15 mouse cellular contexts compared by ENCODE assay signal in the genomic region with DNA sequence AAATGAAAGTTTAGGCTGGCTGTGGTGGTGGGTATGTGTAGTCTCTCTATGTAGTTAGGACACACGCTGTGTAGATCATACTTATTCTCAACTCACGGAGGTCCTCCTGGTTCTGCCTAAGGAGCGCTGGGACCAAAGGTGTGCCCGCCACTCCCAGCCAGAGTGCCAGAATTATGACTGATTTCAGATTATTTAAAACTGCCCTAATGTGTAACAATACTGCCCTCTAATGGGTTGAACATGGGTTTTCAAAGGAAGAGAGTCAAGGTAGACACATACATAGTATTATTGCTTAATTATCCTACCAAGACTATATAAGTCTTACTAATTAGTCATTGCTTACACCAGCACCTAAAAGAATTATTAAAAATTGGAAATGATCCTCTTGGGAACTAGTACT. TPM values are rescaled to one million over a fixed set of nuclear protein-coding genes. Genes with fewer than 3 reads are reported as not detected.
DNase-seq lines count a peak whose midpoint lies in the region; ATAC-seq and TF ChIP-seq lines count a peak whose summit lies in the region.
"Had no signal": no experiment of that assay in that cellular context is flagged by ENCODE, and none has a peak within 500 bp of the region (broad histone marks: within the 10 kb centered on the region; RNA-seq: fewer than 3 reads in every experiment).

No protein-coding gene starts in this region.

- ATAC-seq in heart, postnatal 0 days (ENCODE audit: insufficient read depth, low read depth), result no peak
- ATAC-seq in heart, embryonic 12.5 days (ENCODE audit: insufficient number of reproducible peaks, low FRiP score), result no peak
- no peak for ATAC-seq in lung, postnatal 0 days
- ATAC-seq: activated CD4-positive, CD25-positive, alpha-beta regulatory T cell, adult 4 months; intestine, embryonic 15.5 days had no signal

- peak; percentile 51 for TF ChIP-seq CTCF in heart, postnatal 0 days (IDR thresholded peaks at IDR 0.05; ENCODE audit: low read depth)
- peak; percentile 53 for TF ChIP-seq CTCF in lung, postnatal 0 days (IDR thresholded peaks at IDR 0.05)

- H3K9ac ChIP-seq in heart, postnatal 0 days (replicated peaks; ENCODE audit: low read depth, low read length), result no peak overlapping the region
- H3K9ac ChIP-seq in heart, embryonic 12.5 days, result no peak overlapping the region
- H3K9ac ChIP-seq in lung, postnatal 0 days (replicated peaks; ENCODE audit: low read depth), result no peak overlapping the region
- H3K9ac ChIP-seq: intestine, embryonic 15.5 days; limb, embryonic 13.5 days; neural tube, embryonic 15.5 days had no signal

- H3K27me3 ChIP-seq in heart, postnatal 0 days (ENCODE audit: control insufficient read depth, insufficient read depth, low read length), result no peaks in the 10 kb centered on the region
- no peaks in the 10 kb centered on the region for H3K27me3 ChIP-seq in heart, embryonic 12.5 days (replicated peaks)
- no peaks in the 10 kb centered on the region for H3K27me3 ChIP-seq in lung, postnatal 0 days (replicated peaks; ENCODE audit: insufficient read depth, low read length)
- no peaks in the 10 kb centered on the region for H3K27me3 ChIP-seq in splenic B cell, adult 2 months (ENCODE audit: control insufficient read depth, insufficient read depth, low read length, poor library complexity, severe bottlenecking)
- H3K27me3 ChIP-seq: intestine, embryonic 15.5 days; limb, embryonic 13.5 days; neural tube, embryonic 15.5 days had no signal

- H3K4me3 ChIP-seq in heart, postnatal 0 days (ENCODE audit: low read depth, low read length), result no peak overlapping the region
- H3K4me3 ChIP-seq in heart, embryonic 12.5 days, result no peak overlapping the region
- no peak overlapping the region for H3K4me3 ChIP-seq in lung, postnatal 0 days (ENCODE audit: low read depth, low read length)
- H3K4me3 ChIP-seq: intestine, embryonic 15.5 days; limb, embryonic 13.5 days; neural tube, embryonic 15.5 days had no signal

- H3K27ac ChIP-seq in heart, postnatal 0 days (ENCODE audit: low read depth), result no peak overlapping the region
- no peak overlapping the region for H3K27ac ChIP-seq in heart, embryonic 12.5 days (ENCODE audit: poor library complexity, severe bottlenecking)
- no peak overlapping the region for H3K27ac ChIP-seq in lung, postnatal 0 days (ENCODE audit: low read length)
- H3K27ac ChIP-seq: intestine, embryonic 15.5 days; limb, embryonic 13.5 days; neural tube, embryonic 15.5 days had no signal

- no peak for DNase-seq in heart, postnatal 0 days (ENCODE audit: low spot score)
- peak; percentile 37 for DNase-seq in lung, postnatal 0 days (ENCODE audit: low spot score)
- DNase-seq in lung, postnatal 4 days, result no peak
- peak; percentile 27 for DNase-seq in adipocyte (ENCODE audit: low spot score)
- peak; percentile 43 for DNase-seq in splenic B cell, adult 2 months (ENCODE audit: low read depth, low spot score)
- no peak for DNase-seq in adrenal gland, adult 18-20 months (ENCODE audit: low spot score in 2 of 2)
- DNase-seq: layer of hippocampus, adult 9-11 months had no signal

- no peak for TF ChIP-seq EP300 in heart, postnatal 0 days (IDR thresholded peaks at IDR 0.05; ENCODE audit: low read depth)
- TF ChIP-seq EP300 in lung, postnatal 0 days (IDR thresholded peaks at IDR 0.05), result no peak

- H3K36me3 ChIP-seq in heart, postnatal 0 days (replicated peaks; ENCODE audit: control insufficient read depth, insufficient read depth, low read length), result peaks cover 74% of the 10 kb centered on the region
- H3K36me3 ChIP-seq in heart, embryonic 12.5 days, result peaks cover 68% of the 10 kb centered on the region
- peaks cover 25% of the 10 kb centered on the region; the same call in 1 of the 2 replicates for H3K36me3 ChIP-seq in lung, postnatal 0 days (ENCODE audit: insufficient read depth, low read length)
- H3K36me3 ChIP-seq in splenic B cell, adult 2 months (ENCODE audit: control insufficient read depth, insufficient read depth, low read length, poor library complexity, severe bottlenecking), result no peaks in the 10 kb centered on the region

- H3K4me2 ChIP-seq in heart, postnatal 0 days (ENCODE audit: low read depth, low read length), result no peak overlapping the region
- no peak overlapping the region for H3K4me2 ChIP-seq in heart, embryonic 12.5 days
- no peak overlapping the region for H3K4me2 ChIP-seq in lung, postnatal 0 days (replicated peaks; ENCODE audit: low read depth, low read length)
- H3K4me2 ChIP-seq: intestine, embryonic 15.5 days; limb, embryonic 13.5 days; midbrain, embryonic 11.5 days; neural tube, embryonic 15.5 days had no signal

- WGBS in heart, postnatal 0 days, result 89% methylated on average over 4 of the region's 4 CpGs
- 86% methylated on average over 4 of the region's 4 CpGs for WGBS in heart, embryonic 12.5 days
- 87% methylated on average over 4 of the region's 4 CpGs for WGBS in lung, postnatal 0 days

- H3K9me3 ChIP-seq in heart, postnatal 0 days (replicated peaks; ENCODE audit: control insufficient read depth, low read length), result no peaks in the 10 kb centered on the region
- H3K9me3 ChIP-seq in heart, embryonic 12.5 days (replicated peaks), result no peaks in the 10 kb centered on the region
- no peaks in the 10 kb centered on the region for H3K9me3 ChIP-seq in lung, postnatal 0 days (ENCODE audit: low read length)
- H3K9me3 ChIP-seq: intestine, embryonic 15.5 days; limb, embryonic 13.5 days; neural tube, embryonic 15.5 days had no signal

- H3K4me1 ChIP-seq in heart, postnatal 0 days (ENCODE audit: control insufficient read depth, insufficient read depth), result no peaks in the 10 kb centered on the region
- no peaks in the 10 kb centered on the region for H3K4me1 ChIP-seq in heart, embryonic 12.5 days (replicated peaks)
- no peaks in the 10 kb centered on the region for H3K4me1 ChIP-seq in lung, postnatal 0 days (ENCODE audit: insufficient read depth, low read depth, low read length)
- H3K4me1 ChIP-seq: intestine, embryonic 15.5 days; limb, embryonic 13.5 days; neural tube, embryonic 15.5 days had no signal

RNA-seq across cellular contexts. Expression of a gene that starts 35.6 kb away (rescaled TPM):
- total RNA-seq in heart, postnatal 0 days (2014; rRNA removed; ENCODE audit: low replicate concordance), result 26.0 and 28.4 TPM in 2 replicates
- polyA plus RNA-seq in heart, postnatal 0 days (2015; fragmentation: Nextera tagmentation; extraction: Ambion mirVana), result 13.8 and 18.7 TPM in 2 replicates
- polyA plus RNA-seq in heart, embryonic 12.5 days (2016; fragmentation: Nextera tagmentation; extraction: Ambion mirVana), result 58.9 and 59.3 TPM in 2 replicates
- 40.6 and 40.7 TPM in 2 replicates for polyA plus RNA-seq in lung, postnatal 0 days (2015; fragmentation: Nextera tagmentation; extraction: Ambion mirVana)
- 100 to 1,000 TPM in 1 of 2 experiments, 10 to 100 TPM in 1; 82.5 to 154 TPM for total RNA-seq in adrenal gland, adult 18-20 months (2021)

RNA-seq across cellular contexts. Expression of a gene that starts 36.7 kb away (rescaled TPM):
- total RNA-seq in heart, postnatal 0 days (2014; rRNA removed; ENCODE audit: low replicate concordance), result 11.7 and 19.2 TPM in 2 replicates
- polyA plus RNA-seq in heart, postnatal 0 days (2015; fragmentation: Nextera tagmentation; extraction: Ambion mirVana), result 9.5 and 11.8 TPM in 2 replicates
- 5.1 and 7.2 TPM in 2 replicates for polyA plus RNA-seq in heart, embryonic 12.5 days (2016; fragmentation: Nextera tagmentation; extraction: Ambion mirVana)
- polyA plus RNA-seq in lung, postnatal 0 days (2015; fragmentation: Nextera tagmentation; extraction: Ambion mirVana), result 4.4 and 12.7 TPM in 2 replicates
- 10 to 100 TPM; 64.8 to 84.7 TPM for total RNA-seq in adrenal gland, adult 18-20 months (2021)

RNA-seq across cellular contexts. Expression of a gene that starts 44.7 kb away (rescaled TPM):
- not detected in 2 replicates for total RNA-seq in heart, postnatal 0 days (2014; rRNA removed; ENCODE audit: low replicate concordance)
- 0.20 and 0.29 TPM in 2 replicates for polyA plus RNA-seq in heart, postnatal 0 days (2015; fragmentation: Nextera tagmentation; extraction: Ambion mirVana)
- 0.30 and 1.4 TPM in 2 replicates for polyA plus RNA-seq in heart, embryonic 12.5 days (2016; fragmentation: Nextera tagmentation; extraction: Ambion mirVana)
- polyA plus RNA-seq in lung, postnatal 0 days (2015; fragmentation: Nextera tagmentation; extraction: Ambion mirVana), result 0.12 and 0.43 TPM in 2 replicates
- not detected for total RNA-seq in adrenal gland, adult 18-20 months (2021)
- total RNA-seq: gastrocnemius, adult 8-10 months had no signal
- polyA plus RNA-seq: activated CD4-positive, CD25-positive, alpha-beta regulatory T cell, adult 4 months; forebrain, embryonic 11.5 days; limb, embryonic 13.5 days; midbrain, embryonic 11.5 days; neural tube, embryonic 15.5 days had no signal

Comparison
In these comparisons a context has a peak if more than half of its experiments do, and no peak if none do; other contexts are left out.
1. DNase-seq: peak in lung, postnatal 0 days (single experiment), adipocyte (single experiment) and splenic B cell, adult 2 months (single experiment); none in heart, postnatal 0 days (single experiment), lung, postnatal 4 days (0 of 2) and adrenal gland, adult 18-20 months (0 of 2).